Mouse (Mus musculus): ENCODE measurements around the gene Ptprk. TPM values are rescaled to one million over a fixed set of nuclear protein-coding genes. Genes with fewer than 3 reads are reported as not detected.

Gene Ptprk
- polyA plus RNA-seq, 2 experiments, result 21.4 to 25.2 TPM

GRCm38 (mm10) chr10:28081221-28081620 is 6.6 kb downstream of the Ptprk start:
- DNase-seq (ENCODE audit: low spot score), result no peak
- Histone ChIP-seq H3K36me3 (ENCODE audit: control insufficient read depth, insufficient read depth, low read length) (no peaks in the 10 kb centered on the region), H3K4me2 (replicated peaks; ENCODE audit: low read depth, low read length, severe bottlenecking) (no peak overlapping the region), H3K4me1 (ENCODE audit: control insufficient read depth, insufficient read depth, low read length) (peaks cover 5% of the 10 kb centered on the region), H3K9ac (ENCODE audit: low read depth, low read length, severe bottlenecking) (no peak overlapping the region), H3K4me3 (replicated peaks; ENCODE audit: low read length) (no peak overlapping the region), H3K27ac (replicated peaks; ENCODE audit: low read depth, low read length) (no peak overlapping the region), H3K9me3 (ENCODE audit: control insufficient read depth, low read length) (no peaks in the 10 kb centered on the region), H3K27me3 (ENCODE audit: control insufficient read depth, insufficient read depth, low read length) (no peaks in the 10 kb centered on the region)
- WGBS, result 97% methylated on average over 2 of the region's 2 CpGs
- ATAC-seq (ENCODE audit: low FRiP score, low read depth), result no peak
- no peak for TF ChIP-seq POLR2A (IDR thresholded peaks at IDR 0.05; ENCODE audit: borderline replicate concordance, extremely low read depth, insufficient read depth, insufficient read length)

- 66% methylated on average over 2 of the region's 2 CpGs for WGBS
- no peak for TF ChIP-seq POLR2A (IDR thresholded peaks at IDR 0.05; ENCODE audit: borderline replicate concordance, extremely low read depth, insufficient read depth, insufficient read length)
- Histone ChIP-seq H3K36me3 (ENCODE audit: control insufficient read depth, insufficient read depth, low read length) (no peaks in the 10 kb centered on the region), H3K9ac (ENCODE audit: low read depth, low read length, severe bottlenecking) (no peak overlapping the region), H3K4me3 (replicated peaks; ENCODE audit: low read length) (no peak overlapping the region), H3K27ac (replicated peaks; ENCODE audit: low read depth, low read length) (no peak overlapping the region), H3K4me1 (ENCODE audit: control insufficient read depth, insufficient read depth, low read length) (no peaks in the 10 kb centered on the region; the same call in 1 of the 2 replicates), H3K27me3 (ENCODE audit: control insufficient read depth, insufficient read depth, low read length) (no peaks in the 10 kb centered on the region), H3K9me3 (ENCODE audit: control insufficient read depth, low read length) (no peaks in the 10 kb centered on the region), H3K4me2 (replicated peaks; ENCODE audit: low read depth, low read length, severe bottlenecking) (no peak overlapping the region)
- DNase-seq (ENCODE audit: low spot score), result no peak
- ATAC-seq (ENCODE audit: low FRiP score, low read depth), result no peak
Observed at GRCm38 (mm10) chr10:28083183-28083582, 8.6 kb downstream of the Ptprk start.

- no peak for TF ChIP-seq POLR2A (IDR thresholded peaks at IDR 0.05; ENCODE audit: borderline replicate concordance, extremely low read depth, insufficient read depth, insufficient read length)
- H3K27ac ChIP-seq (replicated peaks; ENCODE audit: low read depth, low read length), result no peak overlapping the region
- H3K4me3 ChIP-seq (replicated peaks; ENCODE audit: low read length), result no peak overlapping the region
- DNase-seq (ENCODE audit: low spot score) (no peak), ATAC-seq (ENCODE audit: low FRiP score, low read depth) (no peak)
- no peaks in the 10 kb centered on the region for H3K36me3 ChIP-seq (ENCODE audit: control insufficient read depth, insufficient read depth, low read length)
- H3K4me1 ChIP-seq (ENCODE audit: control insufficient read depth, insufficient read depth, low read length), result no peaks in the 10 kb centered on the region; the same call in 1 of the 2 replicates
- H3K27me3 ChIP-seq (ENCODE audit: control insufficient read depth, insufficient read depth, low read length), result no peaks in the 10 kb centered on the region
- WGBS, result 62% methylated on average over 1 of the region's 1 CpGs
- no peak overlapping the region for H3K4me2 ChIP-seq (replicated peaks; ENCODE audit: low read depth, low read length, severe bottlenecking)
- no peaks in the 10 kb centered on the region for H3K9me3 ChIP-seq (ENCODE audit: control insufficient read depth, low read length)
- no peak overlapping the region for H3K9ac ChIP-seq (ENCODE audit: low read depth, low read length, severe bottlenecking)
Observed at GRCm38 (mm10) chr10:28083625-28084024, 9.0 kb downstream of the Ptprk start.

GRCm38 (mm10) chr10:28087341-28087740 is 12.7 kb downstream of the Ptprk start:
- Histone ChIP-seq H3K9ac (ENCODE audit: low read depth, low read length, severe bottlenecking) (no peak overlapping the region), H3K27ac (replicated peaks; ENCODE audit: low read depth, low read length) (no peak overlapping the region), H3K4me3 (replicated peaks; ENCODE audit: low read length) (no peak overlapping the region), H3K4me1 (ENCODE audit: control insufficient read depth, insufficient read depth, low read length) (no peaks in the 10 kb centered on the region), H3K4me2 (replicated peaks; ENCODE audit: low read depth, low read length, severe bottlenecking) (no peak overlapping the region), H3K36me3 (ENCODE audit: control insufficient read depth, insufficient read depth, low read length) (no peaks in the 10 kb centered on the region), H3K9me3 (ENCODE audit: control insufficient read depth, low read length) (no peaks in the 10 kb centered on the region), H3K27me3 (ENCODE audit: control insufficient read depth, insufficient read depth, low read length) (no peaks in the 10 kb centered on the region)
- no peak for ATAC-seq (ENCODE audit: low FRiP score, low read depth)
- DNase-seq (ENCODE audit: low spot score), result no peak
- WGBS, result 53% methylated on average over 6 of the region's 6 CpGs
- no peak for TF ChIP-seq POLR2A (IDR thresholded peaks at IDR 0.05; ENCODE audit: borderline replicate concordance, extremely low read depth, insufficient read depth, insufficient read length)

- Histone ChIP-seq H3K4me2 (replicated peaks; ENCODE audit: low read depth, low read length, severe bottlenecking) (no peak overlapping the region), H3K27me3 (ENCODE audit: control insufficient read depth, insufficient read depth, low read length) (no peaks in the 10 kb centered on the region), H3K9me3 (ENCODE audit: control insufficient read depth, low read length) (no peaks in the 10 kb centered on the region), H3K36me3 (ENCODE audit: control insufficient read depth, insufficient read depth, low read length) (no peaks in the 10 kb centered on the region), H3K9ac (ENCODE audit: low read depth, low read length, severe bottlenecking) (no peak overlapping the region), H3K4me1 (ENCODE audit: control insufficient read depth, insufficient read depth, low read length) (no peaks in the 10 kb centered on the region), H3K27ac (replicated peaks; ENCODE audit: low read depth, low read length) (no peak overlapping the region), H3K4me3 (replicated peaks; ENCODE audit: low read length) (no peak overlapping the region)
- TF ChIP-seq POLR2A (IDR thresholded peaks at IDR 0.05; ENCODE audit: borderline replicate concordance, extremely low read depth, insufficient read depth, insufficient read length), result no peak
- DNase-seq (ENCODE audit: low spot score) (no peak), ATAC-seq (ENCODE audit: low FRiP score, low read depth) (no peak)
- 74% methylated on average over 3 of the region's 3 CpGs for WGBS
Observed at GRCm38 (mm10) chr10:28087749-28088148, 13.1 kb downstream of the Ptprk start.

GRCm38 (mm10) chr10:28096007-28096406 is 21.4 kb downstream of the Ptprk start:
- TF ChIP-seq POLR2A (IDR thresholded peaks at IDR 0.05; ENCODE audit: borderline replicate concordance, extremely low read depth, insufficient read depth, insufficient read length), result no peak
- ATAC-seq (ENCODE audit: low FRiP score, low read depth), result no peak
- Histone ChIP-seq H3K4me1 (ENCODE audit: control insufficient read depth, insufficient read depth, low read length) (peaks cover 5% of the 10 kb centered on the region), H3K36me3 (ENCODE audit: control insufficient read depth, insufficient read depth, low read length) (no peaks in the 10 kb centered on the region), H3K9me3 (ENCODE audit: control insufficient read depth, low read length) (no peaks in the 10 kb centered on the region), H3K27me3 (ENCODE audit: control insufficient read depth, insufficient read depth, low read length) (no peaks in the 10 kb centered on the region), H3K4me2 (replicated peaks; ENCODE audit: low read depth, low read length, severe bottlenecking) (no peak overlapping the region), H3K27ac (replicated peaks; ENCODE audit: low read depth, low read length) (no peak overlapping the region), H3K9ac (ENCODE audit: low read depth, low read length, severe bottlenecking) (no peak overlapping the region), H3K4me3 (replicated peaks; ENCODE audit: low read length) (no peak overlapping the region)
- DNase-seq (ENCODE audit: low spot score), result no peak
